Mouse (Mus musculus): ENCODE measurements around the gene Sgca.

Gene Sgca

DNA sequence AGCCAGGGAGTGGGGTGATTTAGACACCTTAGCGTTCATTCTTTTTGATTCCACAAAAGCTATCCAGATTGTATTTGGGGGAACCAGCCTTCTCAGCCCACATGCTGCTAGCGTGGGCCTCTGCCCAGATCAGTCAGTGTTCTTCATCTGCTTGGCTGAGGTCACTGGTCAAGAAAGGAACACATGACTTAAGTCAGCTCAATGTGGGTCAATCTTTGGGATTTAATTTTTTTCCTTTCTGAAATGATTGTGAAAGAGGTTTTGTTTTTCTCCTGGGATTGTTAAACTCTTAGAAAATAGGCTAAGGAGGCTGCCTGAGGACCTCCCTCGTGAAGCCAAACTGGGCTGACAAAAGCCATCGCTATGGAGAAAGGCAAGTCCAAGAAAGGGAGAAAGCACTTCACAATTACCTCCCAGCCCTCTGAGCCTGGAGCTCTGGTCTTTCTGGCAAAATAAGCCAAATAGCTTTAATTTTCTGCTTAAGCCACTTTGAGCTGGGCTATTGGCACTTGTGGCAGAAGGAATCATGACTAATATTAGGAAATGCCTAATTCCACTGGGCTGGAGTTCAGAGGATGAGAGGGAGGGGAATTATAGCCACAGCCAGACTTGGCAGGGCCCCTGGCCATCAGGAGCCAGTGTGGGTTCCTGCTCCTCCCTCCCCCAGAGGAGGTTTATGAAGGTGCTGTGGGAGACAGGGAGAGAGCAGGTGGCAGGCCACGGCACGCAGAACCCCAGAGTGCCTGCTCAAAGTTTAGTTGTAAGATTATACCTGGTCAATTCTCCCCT is 62.6 kb downstream of the Sgca start:
- no peak for DNase-seq (ENCODE audit: low spot score in 2 of 2)
